Mouse (Mus musculus): ENCODE results near the gene Amigo2.

GRCm38 (mm10) chr15:97266236-97266845, 19.3 kb upstream of the Amigo2 start:
- TF ChIP-seq CTCF (IDR thresholded peaks at IDR 0.05; ENCODE audit: low read depth, low read length) = no peak
- TF ChIP-seq POLR2A (IDR thresholded peaks at IDR 0.05; ENCODE audit: extremely low read depth, insufficient read depth, low read length) = no peak

Data from liver, adult 2 months (tissue).